Comparison of ENCODE assay signal across 15 mouse cellular contexts in the genomic region with DNA sequence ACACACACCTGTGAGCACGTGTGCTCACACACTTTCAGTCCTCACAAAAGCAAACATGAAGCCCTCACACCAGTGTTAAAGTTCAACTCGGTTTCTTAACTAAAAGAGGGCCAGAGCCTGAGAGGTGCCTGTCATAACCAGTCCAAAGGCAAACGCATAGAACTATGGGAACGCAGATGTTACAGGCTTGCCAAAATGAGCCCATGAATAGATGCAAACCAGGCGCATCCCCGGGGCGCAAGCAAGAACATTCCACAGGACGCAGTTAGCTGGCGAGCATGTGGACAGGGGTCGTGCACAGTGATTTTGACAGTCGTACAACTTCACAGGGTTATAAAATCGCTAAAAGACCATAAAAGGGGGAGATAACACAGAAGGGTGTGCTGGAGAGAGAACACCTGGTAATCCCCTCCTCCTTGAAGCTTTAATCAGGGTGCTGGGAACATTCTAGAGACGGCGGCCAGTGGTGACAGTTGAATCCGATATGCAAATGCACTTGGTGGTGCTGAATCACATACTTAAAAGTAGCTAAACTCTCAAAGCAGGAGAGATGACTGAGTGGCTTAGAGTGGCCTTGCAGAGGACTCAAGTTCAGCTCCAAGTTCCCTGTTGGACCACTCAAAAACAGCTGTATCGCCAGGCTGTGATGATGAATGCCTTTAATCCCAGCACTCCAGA.
DNase-seq lines count a peak whose midpoint lies in the region; ATAC-seq and TF ChIP-seq lines count a peak whose summit lies in the region.
"Had no signal": no experiment of that assay in that cellular context is flagged by ENCODE, and none has a peak within 500 bp of the region (broad histone marks: within the 10 kb centered on the region; RNA-seq: fewer than 3 reads in every experiment).

No protein-coding gene starts in this region.

- TF ChIP-seq EP300 in heart, postnatal 0 days (IDR thresholded peaks at IDR 0.05; ENCODE audit: low read depth) = 0 out of 2 replicates have a peak, but pooled peaks have one; percentile 53
- TF ChIP-seq EP300 in heart, adult 2 months (IDR thresholded peaks at IDR 0.05; ENCODE audit: insufficient read depth, low read depth, low read length) = no peak
- TF ChIP-seq EP300 in stomach, postnatal 0 days (optimal IDR thresholded peaks at IDR 0.05) = no peak

- intact Hi-C loops in heart, adult 2 months (cut with DNase I) = no loop called here

- H3K27ac ChIP-seq in heart, postnatal 0 days (ENCODE audit: low read depth) = 0 out of 2 replicates have a peak overlapping the region, but pooled peaks have one; percentile 36
- H3K27ac ChIP-seq in heart, adult 2 months = no peak overlapping the region
- H3K27ac ChIP-seq in stomach, embryonic 14.5 days (ENCODE audit: low read length) = peak overlapping the region; percentile 27; the same call in 1 of the 2 replicates
- H3K27ac ChIP-seq in stomach, postnatal 0 days (replicated peaks) = no peak overlapping the region
- H3K27ac ChIP-seq in limb, embryonic 11.5 days (replicated peaks; ENCODE audit: low read depth, low read length) = peak overlapping the region; percentile 59; the same call in 1 of the 2 replicates
- no peak overlapping the region for H3K27ac ChIP-seq in midbrain, embryonic 11.5 days (ENCODE audit: low read depth, low read length)
- H3K27ac ChIP-seq: hindbrain, embryonic 15.5 days had no signal

- H3K9ac ChIP-seq in heart, postnatal 0 days (replicated peaks; ENCODE audit: low read depth, low read length) = no peak overlapping the region
- no peak overlapping the region for H3K9ac ChIP-seq in heart, adult 2 months (ENCODE audit: low read depth, low read length)
- no peak overlapping the region for H3K9ac ChIP-seq in stomach, embryonic 14.5 days (replicated peaks; ENCODE audit: low read depth, low read length)
- no peak overlapping the region for H3K9ac ChIP-seq in stomach, postnatal 0 days (ENCODE audit: low read length)
- H3K9ac ChIP-seq in limb, embryonic 11.5 days (ENCODE audit: low read length) = no peak overlapping the region
- no peak overlapping the region for H3K9ac ChIP-seq in midbrain, embryonic 11.5 days (ENCODE audit: low read length)
- H3K9ac ChIP-seq: hindbrain, embryonic 15.5 days had no signal

- no peak for TF ChIP-seq POLR2A in heart, adult 2 months (IDR thresholded peaks at IDR 0.05; ENCODE audit: insufficient read depth, low read depth, low read length)

- H3K27me3 ChIP-seq in heart, postnatal 0 days (ENCODE audit: control insufficient read depth, insufficient read depth, low read length) = no peaks in the 10 kb centered on the region; the same call in 1 of the 2 replicates
- H3K27me3 ChIP-seq in heart, adult 2 months (ENCODE audit: control insufficient read depth, insufficient read depth, low read length) = no peaks in the 10 kb centered on the region
- H3K27me3 ChIP-seq in stomach, embryonic 14.5 days (ENCODE audit: control insufficient read depth, insufficient read depth, low read length) = no peaks in the 10 kb centered on the region
- no peaks in the 10 kb centered on the region for H3K27me3 ChIP-seq in stomach, postnatal 0 days (ENCODE audit: control insufficient read depth, insufficient read depth, low read length)
- H3K27me3 ChIP-seq in limb, embryonic 11.5 days (ENCODE audit: control insufficient read depth, insufficient read depth, low read length) = no peaks in the 10 kb centered on the region
- no peaks in the 10 kb centered on the region for H3K27me3 ChIP-seq in midbrain, embryonic 11.5 days (ENCODE audit: control insufficient read depth, insufficient read depth, low read length)
- H3K27me3 ChIP-seq: hindbrain, embryonic 15.5 days had no signal

- ATAC-seq in heart, postnatal 0 days (ENCODE audit: insufficient read depth, low read depth) = peak; percentile 78
- no peak for ATAC-seq in stomach, embryonic 14.5 days (ENCODE audit: insufficient number of reproducible peaks, insufficient read depth, low FRiP score, low read depth)
- no peak for ATAC-seq in stomach, postnatal 0 days (ENCODE audit: low FRiP score, low TSS enrichment)
- ATAC-seq in limb, embryonic 11.5 days (ENCODE audit: insufficient number of reproducible peaks, low FRiP score, low TSS enrichment, low read depth) = no peak
- no peak for ATAC-seq in midbrain, embryonic 11.5 days (ENCODE audit: low FRiP score)

- H3K9me3 ChIP-seq in heart, postnatal 0 days (replicated peaks; ENCODE audit: control insufficient read depth, low read length) = no peaks in the 10 kb centered on the region
- no peaks in the 10 kb centered on the region for H3K9me3 ChIP-seq in stomach, embryonic 14.5 days (ENCODE audit: control insufficient read depth, low read depth, low read length)
- H3K9me3 ChIP-seq in stomach, postnatal 0 days (ENCODE audit: control insufficient read depth, low read length) = no peaks in the 10 kb centered on the region
- no peaks in the 10 kb centered on the region for H3K9me3 ChIP-seq in limb, embryonic 11.5 days (ENCODE audit: control insufficient read depth, low read length)
- no peaks in the 10 kb centered on the region for H3K9me3 ChIP-seq in midbrain, embryonic 11.5 days (ENCODE audit: control insufficient read depth, low read length)
- H3K9me3 ChIP-seq: G1E; hindbrain, embryonic 15.5 days had no signal

- H3K4me2 ChIP-seq in heart, postnatal 0 days (ENCODE audit: low read depth, low read length) = peak overlapping the region; percentile 11; the same call in 1 of the 2 replicates
- H3K4me2 ChIP-seq in stomach, embryonic 14.5 days (replicated peaks; ENCODE audit: low read depth, low read length) = no peak overlapping the region
- no peak overlapping the region for H3K4me2 ChIP-seq in stomach, postnatal 0 days (replicated peaks; ENCODE audit: low read depth)
- H3K4me2 ChIP-seq in limb, embryonic 11.5 days (ENCODE audit: low read depth, severe bottlenecking) = no peak overlapping the region
- no peak overlapping the region for H3K4me2 ChIP-seq in midbrain, embryonic 11.5 days
- H3K4me2 ChIP-seq: hindbrain, embryonic 15.5 days had no signal

- no peaks in the 10 kb centered on the region for H3K79me2 ChIP-seq in heart, adult 2 months (replicated peaks; ENCODE audit: control insufficient read depth, insufficient read depth, low read length)

- no peak for TF ChIP-seq CTCF in heart, postnatal 0 days (IDR thresholded peaks at IDR 0.05; ENCODE audit: low read depth)
- no peak for TF ChIP-seq CTCF in heart, adult 2 months (IDR thresholded peaks at IDR 0.05)
- TF ChIP-seq CTCF in stomach, postnatal 0 days (IDR thresholded peaks at IDR 0.05; ENCODE audit: low read depth) = no peak

- DNase-seq in heart, postnatal 0 days (ENCODE audit: low spot score) = peak; percentile 77
- no peak for DNase-seq in heart, adult 2 months
- DNase-seq in stomach, postnatal 0 days (ENCODE audit: low spot score) = no peak
- DNase-seq in limb, embryonic 11.5 days (ENCODE audit: low spot score) = no peak
- DNase-seq in spleen, postnatal 36 days (ENCODE audit: low spot score in 2 of 2) = no peak
- no peak for DNase-seq in midbrain, embryonic 11.5 days (ENCODE audit: low spot score, missing footprints)
- DNase-seq: adrenal gland, postnatal 10 days; cerebellum, adult 9-10 months; gastrocnemius, postnatal 36 days; kidney, postnatal 10 days; layer of hippocampus, adult 9-11 months; thymus, adult 2 months had no signal

- WGBS in heart, postnatal 0 days = 21% methylated on average over 16 of the region's 16 CpGs
- WGBS in heart, adult 2 months = 47% methylated on average over 16 of the region's 16 CpGs
- 42% methylated on average over 16 of the region's 16 CpGs for WGBS in stomach, embryonic 14.5 days
- 44% methylated on average over 16 of the region's 16 CpGs for WGBS in stomach, postnatal 0 days
- WGBS in limb, embryonic 11.5 days = 38% methylated on average over 16 of the region's 16 CpGs
- 81% methylated on average over 16 of the region's 16 CpGs for WGBS in midbrain, embryonic 11.5 days

- peaks cover 9% of the 10 kb centered on the region; the same call in 1 of the 2 replicates for H3K4me1 ChIP-seq in heart, postnatal 0 days (ENCODE audit: control insufficient read depth, insufficient read depth)
- H3K4me1 ChIP-seq in heart, adult 2 months (ENCODE audit: control insufficient read depth, insufficient read depth, low read length) = no peaks in the 10 kb centered on the region
- peaks cover 24% of the 10 kb centered on the region for H3K4me1 ChIP-seq in stomach, embryonic 14.5 days (ENCODE audit: control insufficient read depth, insufficient read depth, low read length)
- H3K4me1 ChIP-seq in stomach, postnatal 0 days (replicated peaks; ENCODE audit: control insufficient read depth, insufficient read depth) = peaks cover 3% of the 10 kb centered on the region; the same call in 1 of the 2 replicates
- H3K4me1 ChIP-seq in limb, embryonic 11.5 days (ENCODE audit: control insufficient read depth, insufficient read depth, low read length) = peaks cover 55% of the 10 kb centered on the region
- peaks cover 6% of the 10 kb centered on the region; the same call in 1 of the 2 replicates for H3K4me1 ChIP-seq in midbrain, embryonic 11.5 days (ENCODE audit: control insufficient read depth, insufficient read depth, low read length)

- H3K36me3 ChIP-seq in heart, postnatal 0 days (replicated peaks; ENCODE audit: control insufficient read depth, insufficient read depth, low read length) = no peaks in the 10 kb centered on the region
- H3K36me3 ChIP-seq in heart, adult 2 months (ENCODE audit: control insufficient read depth, insufficient read depth, low read length) = no peaks in the 10 kb centered on the region
- no peaks in the 10 kb centered on the region for H3K36me3 ChIP-seq in stomach, embryonic 14.5 days (ENCODE audit: control insufficient read depth, insufficient read depth, low read length)
- H3K36me3 ChIP-seq in stomach, postnatal 0 days (ENCODE audit: control insufficient read depth, insufficient read depth, low read length) = no peaks in the 10 kb centered on the region
- H3K36me3 ChIP-seq in limb, embryonic 11.5 days (ENCODE audit: control insufficient read depth, insufficient read depth, low read length) = no peaks in the 10 kb centered on the region
- H3K36me3 ChIP-seq in midbrain, embryonic 11.5 days (ENCODE audit: control insufficient read depth, insufficient read depth, low read length) = no peaks in the 10 kb centered on the region
- H3K36me3 ChIP-seq: G1E; hindbrain, embryonic 15.5 days had no signal

- no peak overlapping the region for H3K4me3 ChIP-seq in heart, postnatal 0 days (ENCODE audit: low read depth, low read length)
- H3K4me3 ChIP-seq in heart, adult 2 months = no peak overlapping the region
- no peak overlapping the region for H3K4me3 ChIP-seq in stomach, embryonic 14.5 days (ENCODE audit: low read depth, low read length)
- no peak overlapping the region for H3K4me3 ChIP-seq in stomach, postnatal 0 days (ENCODE audit: low read depth, low read length)
- H3K4me3 ChIP-seq in limb, embryonic 11.5 days (ENCODE audit: low read depth, low read length) = no peak overlapping the region
- no peak overlapping the region for H3K4me3 ChIP-seq in midbrain, embryonic 11.5 days (ENCODE audit: low read depth, low read length)
- H3K4me3 ChIP-seq: hindbrain, embryonic 15.5 days had no signal

Comparison
In these comparisons a context has a peak if more than half of its experiments do, and no peak if none do; other contexts are left out.
1. H3K27ac ChIP-seq: peak in heart, postnatal 0 days (single experiment), stomach, embryonic 14.5 days (single experiment) and limb, embryonic 11.5 days (single experiment); none in heart, adult 2 months (single experiment), stomach, postnatal 0 days (single experiment) and midbrain, embryonic 11.5 days (single experiment).